Mouse (Mus musculus) stomach, embryonic 15.5 days (tissue): ENCODE data around the gene Tspoap1. TPM values are rescaled to one million over a fixed set of nuclear protein-coding genes. Genes with fewer than 3 reads are reported as not detected.
A peak's percentile ranks its signal among the peaks of the same experiment; 100 is the strongest.

ENCODE experiments used
- ATAC-seq: fragments of 200-750 bp; cut with Nextera tagmentation; 2 replicates; pipeline ENCODE4 v1.8.0; 2017; ENCODE audit warnings: low read depth, moderate number of reproducible peaks, moderate TSS enrichment; ENCODE audit not compliant: insufficient read depth, low FRiP score
- H3K27ac ChIP-seq: fragments of 300-500 bp; sonication (generic); 2 replicates; pipeline ENCODE4 v1.5.1; 2015; ENCODE audit warnings: mild to moderate bottlenecking, inconsistent platforms
- H3K27me3 ChIP-seq: fragments of 300-500 bp; sonication (generic); replicated peaks from 2 replicates; pipeline ENCODE4 v1.6.1; 2015; ENCODE audit warnings: inconsistent platforms
- H3K36me3 ChIP-seq: fragments of 300-500 bp; sonication (generic); 2 replicates; pipeline ENCODE4 v1.6.1; 2015; ENCODE audit warnings: inconsistent platforms
- H3K4me1 ChIP-seq: fragments of 300-500 bp; sonication (generic); 2 replicates; pipeline ENCODE4 v1.6.1; 2015; ENCODE audit warnings: inconsistent platforms
- H3K4me2 ChIP-seq: fragments of 300-500 bp; sonication (generic); 2 replicates; pipeline ENCODE4 v1.6.1; 2015; ENCODE audit warnings: mild to moderate bottlenecking, inconsistent platforms
- H3K4me3 ChIP-seq: fragments of 300-500 bp; sonication (generic); replicated peaks from 2 replicates; pipeline ENCODE4 v1.5.1; 2015; ENCODE audit warnings: inconsistent platforms
- H3K9ac ChIP-seq: fragments of 300-500 bp; sonication (generic); 2 replicates; pipeline ENCODE4 v1.6.1; 2015; ENCODE audit warnings: inconsistent platforms
- H3K9me3 ChIP-seq: fragments of 300-500 bp; sonication (generic); 2 replicates; pipeline ENCODE4 v1.6.1; 2016; ENCODE audit warnings: inconsistent platforms
- WGBS: fragments of 180-500 bp; shearing (Covaris S2); methylation state at CpG from one replicate; pipeline ENCODE4 v1.1.7; 2015; 5-methylcytosine and 5-hydroxymethylcytosine counted together
- polyA plus RNA-seq: library from polyadenylated mRNA; unstranded; fragments of >200 nt; fragmentation: Nextera tagmentation; extraction: Ambion mirVana; gene quantifications from 2 replicates; pipeline ENCODE4 v1.2.1, GENCODE M21; 2015

Gene Tspoap1
- polyA plus RNA-seq, 1 experiment from 2014 or later: 2.8 TPM

DNA sequence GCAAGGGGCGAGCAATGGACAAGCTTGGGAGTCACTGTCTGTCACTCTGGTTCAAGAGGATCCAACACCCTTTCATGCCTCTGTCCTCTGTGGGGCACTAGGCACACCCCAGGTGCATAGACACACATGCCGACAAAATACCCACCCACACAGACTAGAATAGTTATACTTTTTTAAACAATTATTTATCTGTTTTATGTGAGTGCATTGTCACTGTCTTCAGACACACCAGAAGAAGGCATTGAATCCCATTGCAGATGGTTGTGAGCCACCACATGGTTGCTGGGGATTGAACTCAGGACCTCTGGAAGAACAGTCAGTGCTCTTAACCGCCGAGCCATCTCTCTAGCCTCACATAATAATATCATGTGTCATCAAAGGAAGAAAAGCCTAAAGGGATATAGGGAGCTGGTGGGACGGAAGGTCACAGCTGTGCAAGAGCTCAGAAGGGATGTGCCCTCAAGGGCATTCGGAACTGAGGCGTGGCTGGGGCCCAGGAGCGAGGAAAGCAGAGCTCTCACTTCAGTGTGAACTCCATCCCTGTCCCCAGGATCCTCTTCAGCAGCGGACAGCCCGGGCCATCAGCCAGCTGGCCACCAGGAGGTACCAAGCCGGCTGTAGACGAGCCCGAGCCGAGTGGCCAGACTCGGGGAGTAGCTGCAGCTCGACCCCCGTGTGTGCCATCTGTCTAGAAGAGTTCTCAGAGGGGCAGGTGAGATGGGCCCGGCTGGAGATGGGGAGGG, 31.3 kb upstream of the Tspoap1 start:
- no peak for ATAC-seq
- no peaks in the 10 kb centered on the region for H3K9me3 ChIP-seq
- H3K4me1 ChIP-seq: peaks cover 21% of the 10 kb centered on the region
- no peak overlapping the region for H3K4me2 ChIP-seq
- H3K27ac ChIP-seq: no peak overlapping the region
- H3K9ac ChIP-seq: no peak overlapping the region
- H3K4me3 ChIP-seq: no peak overlapping the region
- WGBS: 53% methylated on average over 18 of the region's 18 CpGs
- H3K27me3 ChIP-seq: no peaks in the 10 kb centered on the region
- H3K36me3 ChIP-seq: no peaks in the 10 kb centered on the region

GRCm38 (mm10) chr11:87729593-87730185, 30.7 kb upstream of the Tspoap1 start:
- H3K4me1 ChIP-seq: peaks cover 21% of the 10 kb centered on the region
- H3K9me3 ChIP-seq: no peaks in the 10 kb centered on the region
- no peaks in the 10 kb centered on the region for H3K36me3 ChIP-seq
- H3K4me3 ChIP-seq: no peak overlapping the region
- 71% methylated on average over 13 of the region's 13 CpGs for WGBS
- no peaks in the 10 kb centered on the region for H3K27me3 ChIP-seq
- no peak overlapping the region for H3K9ac ChIP-seq
- ATAC-seq: peak; percentile 27; the same call in 1 of the 2 replicates
- H3K4me2 ChIP-seq: no peak overlapping the region
- H3K27ac ChIP-seq: no peak overlapping the region

DNA sequence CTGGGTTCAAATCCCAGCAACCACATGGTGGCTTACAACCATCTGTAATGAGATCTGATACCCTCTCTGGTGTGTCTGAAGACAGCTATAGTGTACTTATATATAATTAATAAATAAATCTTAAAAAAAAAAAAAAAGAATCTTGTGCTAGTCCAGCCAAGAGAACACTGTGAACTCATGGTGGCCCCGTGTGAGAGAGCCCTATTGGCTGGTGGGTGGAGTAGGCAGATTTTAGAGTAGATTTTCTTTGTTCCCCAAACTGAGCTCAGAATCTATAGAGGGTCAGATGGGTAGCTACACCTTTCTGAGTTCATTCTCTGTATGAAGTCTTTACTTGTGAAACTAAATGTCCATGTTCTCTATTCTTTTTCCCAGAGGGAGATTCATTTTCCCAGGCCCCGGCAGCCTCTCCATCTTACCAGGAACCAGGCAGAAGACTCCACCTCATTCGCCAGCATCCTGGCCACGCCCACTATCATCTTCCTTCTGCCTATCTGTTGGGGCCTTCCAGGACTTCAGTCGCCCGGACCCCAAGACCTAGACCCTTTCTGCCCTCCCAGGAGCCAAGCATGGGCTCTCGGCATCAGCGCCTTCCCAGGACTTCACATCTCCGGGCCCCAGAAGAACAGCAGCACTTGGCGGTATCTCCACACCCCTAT, 29.6 kb upstream of the Tspoap1 start:
- H3K27ac ChIP-seq: no peak overlapping the region
- H3K27me3 ChIP-seq: no peaks in the 10 kb centered on the region
- no peaks in the 10 kb centered on the region for H3K36me3 ChIP-seq
- no peak overlapping the region for H3K9ac ChIP-seq
- H3K9me3 ChIP-seq: no peaks in the 10 kb centered on the region
- no peak overlapping the region for H3K4me3 ChIP-seq
- H3K4me1 ChIP-seq: peaks cover 16% of the 10 kb centered on the region
- ATAC-seq: no peak
- H3K4me2 ChIP-seq: no peak overlapping the region
- 80% methylated on average over 10 of the region's 10 CpGs for WGBS

- H3K9ac ChIP-seq: no peak overlapping the region
- H3K4me2 ChIP-seq: no peak overlapping the region
- H3K36me3 ChIP-seq: no peaks in the 10 kb centered on the region
- 54% methylated on average over 5 of the region's 5 CpGs for WGBS
- ATAC-seq: no peak
- H3K9me3 ChIP-seq: no peaks in the 10 kb centered on the region
- H3K4me3 ChIP-seq: no peak overlapping the region
- no peaks in the 10 kb centered on the region for H3K27me3 ChIP-seq
- no peak overlapping the region for H3K27ac ChIP-seq
- H3K4me1 ChIP-seq: peaks cover 8% of the 10 kb centered on the region; the same call in 1 of the 2 replicates
Measured at GRCm38 (mm10) chr11:87734346-87734745, 26.0 kb upstream of the Tspoap1 start.

- no peak for ATAC-seq
- H3K9me3 ChIP-seq: no peaks in the 10 kb centered on the region
- H3K4me3 ChIP-seq: no peak overlapping the region
- no peak overlapping the region for H3K9ac ChIP-seq
- peaks cover 6% of the 10 kb centered on the region; the same call in 1 of the 2 replicates for H3K36me3 ChIP-seq
- H3K4me2 ChIP-seq: no peak overlapping the region
- no peaks in the 10 kb centered on the region for H3K27me3 ChIP-seq
- peak overlapping the region; percentile 90 for H3K27ac ChIP-seq
- peaks cover 8% of the 10 kb centered on the region; the same call in 1 of the 2 replicates for H3K4me1 ChIP-seq
- 56% methylated on average over 6 of the region's 6 CpGs for WGBS
Measured at GRCm38 (mm10) chr11:87735691-87736090, 24.6 kb upstream of the Tspoap1 start.

DNA sequence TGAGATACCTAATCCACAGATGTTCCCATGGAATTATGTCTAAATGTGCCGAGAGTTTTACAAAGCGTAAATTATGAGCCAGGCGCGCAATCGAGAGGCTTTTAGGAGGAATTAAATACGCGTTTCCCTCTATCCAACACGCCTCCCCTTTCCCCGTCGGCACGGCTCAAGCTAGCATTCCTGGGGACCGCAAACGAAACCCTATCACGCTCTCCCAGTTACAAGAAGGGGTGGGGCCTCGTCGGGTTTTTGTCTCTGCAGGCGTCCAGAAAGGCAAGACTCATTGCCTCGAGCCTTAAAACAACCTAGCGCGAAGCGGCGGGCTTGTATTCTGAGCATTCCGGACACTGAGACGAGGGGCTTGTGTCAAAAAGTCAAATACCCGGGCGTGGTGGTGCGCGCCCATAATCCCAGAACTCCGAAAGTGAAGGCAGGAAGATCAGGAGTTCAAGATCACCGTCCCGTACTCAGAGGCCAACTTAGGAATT, 23.6 kb upstream of the Tspoap1 start:
- WGBS: under 1% methylated on average over 31 of the region's 31 CpGs
- peak overlapping the region; percentile 81 for H3K4me3 ChIP-seq
- H3K4me2 ChIP-seq: peak overlapping the region; percentile 82
- ATAC-seq: peak; percentile 81
- peak overlapping the region; percentile 38; the same call in 1 of the 2 replicates for H3K9ac ChIP-seq
- peaks cover 6% of the 10 kb centered on the region; the same call in 1 of the 2 replicates for H3K36me3 ChIP-seq
- peak overlapping the region; percentile 90 for H3K27ac ChIP-seq
- H3K9me3 ChIP-seq: no peaks in the 10 kb centered on the region
- H3K4me1 ChIP-seq: peaks cover 8% of the 10 kb centered on the region; the same call in 1 of the 2 replicates
- no peaks in the 10 kb centered on the region for H3K27me3 ChIP-seq

- Histone ChIP-seq H3K4me3 (peak within 1 kb of the TSS; percentile 81), H3K27me3 (no peaks in the 10 kb centered on the region), H3K4me2 (peak within 1 kb of the TSS; percentile 82), H3K36me3 (peaks cover 6% of the 10 kb centered on the region; the same call in 1 of the 2 replicates), H3K9ac (peak within 1 kb of the TSS; percentile 86), H3K4me1 (peaks cover 8% of the 10 kb centered on the region; the same call in 1 of the 2 replicates), H3K9me3 (no peaks in the 10 kb centered on the region), H3K27ac (peak within 1 kb of the TSS; percentile 90)
- peak; percentile 88 for ATAC-seq
- under 1% methylated on average over 55 of the region's 57 CpGs for WGBS
Measured at GRCm38 (mm10) chr11:87737175-87737740, 23.1 kb upstream of the Tspoap1 start, which contains the start of gene Supt4a. Supt4a (plus strand) TSS chr11:87737552.

DNA sequence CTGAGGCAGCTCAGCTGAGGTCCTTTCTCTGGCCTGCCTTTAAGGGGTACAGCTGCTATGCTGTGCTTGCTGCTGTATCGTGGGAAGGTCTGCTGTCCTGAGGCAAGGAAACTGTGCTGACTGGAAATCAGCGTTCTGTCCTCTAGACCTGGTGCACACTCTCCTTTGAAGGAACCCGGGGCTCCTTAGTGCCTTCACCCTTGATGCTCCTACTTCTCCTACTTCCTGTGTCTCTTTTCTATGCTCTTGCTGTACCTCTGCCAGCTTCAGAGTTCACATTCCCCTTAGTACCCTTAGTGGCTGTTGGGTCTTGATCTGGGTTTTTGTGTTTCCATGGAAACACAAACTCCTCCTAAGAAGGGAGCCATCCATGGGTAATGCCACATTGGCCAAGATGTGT, 16.6 kb upstream of the Tspoap1 start:
- Histone ChIP-seq H3K9ac (no peak overlapping the region), H3K4me3 (no peak overlapping the region), H3K9me3 (no peaks in the 10 kb centered on the region), H3K36me3 (peaks cover 20% of the 10 kb centered on the region), H3K27ac (no peak overlapping the region), H3K4me2 (no peak overlapping the region), H3K4me1 (no peaks in the 10 kb centered on the region), H3K27me3 (no peaks in the 10 kb centered on the region)
- no peak for ATAC-seq
- 100% methylated on average over 3 of the region's 3 CpGs for WGBS

DNA sequence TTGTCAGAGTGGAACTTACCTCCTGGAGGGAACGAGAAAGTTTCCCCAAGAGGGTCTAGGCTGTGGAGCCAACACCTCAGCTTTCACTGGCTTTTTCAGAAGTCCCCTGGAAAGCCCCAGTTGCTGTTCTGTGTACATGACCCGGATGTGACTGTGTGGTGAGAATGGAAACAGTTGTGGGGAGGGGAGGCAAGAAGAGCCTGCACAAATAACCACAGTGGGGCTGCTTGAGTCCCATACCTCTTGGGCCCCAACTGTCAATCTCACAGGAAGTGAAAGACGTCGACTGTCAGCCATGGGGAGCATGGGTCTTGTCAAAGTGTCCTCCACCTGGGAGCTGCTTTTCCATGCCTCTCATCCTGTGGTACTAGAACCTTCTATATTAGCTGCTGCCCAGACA, 15.4 kb upstream of the Tspoap1 start:
- Histone ChIP-seq H3K36me3 (peaks cover 20% of the 10 kb centered on the region), H3K27ac (no peak overlapping the region), H3K27me3 (no peaks in the 10 kb centered on the region), H3K4me3 (no peak overlapping the region), H3K4me1 (peaks cover 5% of the 10 kb centered on the region; the same call in 1 of the 2 replicates), H3K9me3 (no peaks in the 10 kb centered on the region), H3K4me2 (no peak overlapping the region), H3K9ac (no peak overlapping the region)
- ATAC-seq: no peak
- WGBS: 82% methylated on average over 4 of the region's 4 CpGs

DNA sequence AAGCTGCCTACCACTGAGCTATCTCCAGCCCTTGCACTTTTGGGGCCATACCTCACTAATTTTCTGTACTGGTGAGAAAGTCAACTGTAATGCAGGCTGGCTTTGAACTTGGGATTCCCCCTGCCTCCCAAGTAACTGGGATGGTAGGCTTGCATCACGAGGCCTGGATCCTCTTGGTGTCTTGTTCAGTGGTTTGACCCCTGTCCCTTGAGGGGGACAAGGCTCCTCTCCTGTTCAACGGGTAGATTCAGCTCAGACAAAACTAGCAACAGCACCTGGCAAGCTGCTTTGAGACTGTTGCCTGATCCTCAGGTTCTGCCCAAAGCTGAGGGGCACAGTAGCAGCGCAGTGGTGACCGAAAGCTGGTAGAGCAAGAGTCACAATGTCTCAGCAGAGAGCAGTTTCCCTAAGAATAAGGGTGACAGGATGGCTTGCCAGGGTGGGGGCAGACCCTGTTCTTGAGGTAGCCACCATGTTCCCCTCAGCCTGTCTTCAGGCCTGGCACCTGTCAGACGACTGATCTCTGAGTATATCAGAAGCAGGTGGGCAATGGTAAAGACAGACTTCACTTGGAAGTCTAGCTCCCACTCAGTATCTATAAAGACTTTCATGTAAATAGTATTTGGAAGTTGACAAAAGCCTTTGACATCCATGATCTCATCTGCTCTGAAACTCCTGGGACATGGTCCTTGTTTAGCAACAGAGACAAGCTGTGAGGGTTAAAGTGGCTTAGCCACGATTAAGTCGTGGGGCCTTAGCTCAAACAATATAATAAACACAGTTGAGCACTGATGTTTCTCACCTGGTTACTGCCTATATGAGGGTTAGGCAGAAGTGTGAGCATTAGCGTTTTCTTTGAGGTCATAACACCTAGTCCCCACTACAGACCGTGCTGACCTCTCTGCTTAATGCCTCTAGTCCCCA, 14.4 kb upstream of the Tspoap1 start:
- Histone ChIP-seq H3K27me3 (no peaks in the 10 kb centered on the region), H3K36me3 (peaks cover 13% of the 10 kb centered on the region), H3K9me3 (no peaks in the 10 kb centered on the region), H3K27ac (no peak overlapping the region), H3K4me2 (no peak overlapping the region), H3K4me3 (no peak overlapping the region), H3K4me1 (peaks cover 5% of the 10 kb centered on the region; the same call in 1 of the 2 replicates), H3K9ac (no peak overlapping the region)
- no peak for ATAC-seq
- 66% methylated on average over 9 of the region's 9 CpGs for WGBS

DNA sequence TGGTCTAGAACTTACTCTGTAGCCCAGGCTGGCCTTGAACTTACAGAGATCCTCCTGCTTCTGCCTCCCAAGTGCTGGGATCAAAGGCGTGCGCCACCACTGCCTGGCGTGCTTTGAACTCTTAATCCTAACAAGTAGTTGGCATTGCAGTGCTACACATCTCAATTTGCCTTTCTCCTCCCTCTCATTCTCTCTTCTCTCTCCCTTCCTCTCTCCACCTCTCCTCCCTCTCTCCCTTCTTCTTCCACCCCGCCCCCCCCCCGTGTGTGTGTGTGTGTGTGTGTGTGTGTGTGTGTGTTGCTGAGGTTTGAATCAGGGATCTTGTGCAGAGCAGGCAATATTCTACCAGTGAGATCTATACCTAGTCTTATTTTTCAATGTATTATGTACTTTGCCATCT, 13.0 kb upstream of the Tspoap1 start:
- peaks cover 5% of the 10 kb centered on the region; the same call in 1 of the 2 replicates for H3K4me1 ChIP-seq
- H3K9ac ChIP-seq: no peak overlapping the region
- no peak for ATAC-seq
- H3K9me3 ChIP-seq: no peaks in the 10 kb centered on the region
- WGBS: 87% methylated on average over 5 of the region's 5 CpGs
- H3K36me3 ChIP-seq: peaks cover 13% of the 10 kb centered on the region
- no peak overlapping the region for H3K27ac ChIP-seq
- H3K27me3 ChIP-seq: no peaks in the 10 kb centered on the region
- H3K4me2 ChIP-seq: no peak overlapping the region
- H3K4me3 ChIP-seq: no peak overlapping the region
